Mouse (Mus musculus) spleen, adult 2 months (tissue): ENCODE measurements around the gene Clpsl2. TPM values are rescaled to one million over a fixed set of nuclear protein-coding genes. Genes with fewer than 3 reads are reported as not detected.
A peak's percentile ranks its signal among the peaks of the same experiment; 100 is the strongest.

Source experiments
- DNase-seq, 2 experiments: peaks; one replicate each; pipeline versions ENCODE4 v3.0.0 to v3.0.0-alpha.2; 2012 to 2021; ENCODE audit warnings: low spot score in 2 of 2, low read depth in 1 of 2
- H3K27ac ChIP-seq: fragments of 200-500 bp; 2 replicates; pipeline ENCODE4 v1.5.1; 2012; ENCODE audit warnings: low read length, inconsistent platforms; ENCODE audit not compliant: insufficient read depth
- H3K27me3 ChIP-seq: fragments of 200-500 bp; 2 replicates; pipeline ENCODE4 v1.6.1; 2012; ENCODE audit warnings: mild to moderate bottlenecking, moderate library complexity, low read length, inconsistent platforms; ENCODE audit not compliant: control insufficient read depth, insufficient read depth
- H3K36me3 ChIP-seq: fragments of 200-500 bp; 2 replicates; pipeline ENCODE4 v1.6.1; 2012; ENCODE audit warnings: mild to moderate bottlenecking, low read length, inconsistent platforms; ENCODE audit not compliant: control insufficient read depth, insufficient read depth
- H3K4me1 ChIP-seq: fragments of 200-500 bp; 2 replicates; pipeline ENCODE4 v1.6.1; 2011; ENCODE audit warnings: inconsistent platforms; ENCODE audit not compliant: control insufficient read depth, insufficient read depth, insufficient read length
- H3K4me3 ChIP-seq: fragments of 200-500 bp; 2 replicates; pipeline ENCODE4 v1.5.1; 2011; ENCODE audit warnings: mild to moderate bottlenecking, inconsistent platforms; ENCODE audit not compliant: insufficient read depth, insufficient read length; ENCODE audit errors: extremely low read depth
- CTCF ChIP-seq: fragments of 200-500 bp; IDR thresholded peaks from 2 replicates; pipeline ENCODE4 v1.5.1; 2011; ENCODE audit warnings: mild to moderate bottlenecking, inconsistent platforms; ENCODE audit not compliant: insufficient read depth, insufficient read length, insufficient replicate concordance; ENCODE audit errors: extremely low read depth
- POLR2A ChIP-seq: fragments of 200-500 bp; IDR thresholded peaks from 2 replicates; pipeline ENCODE4 v1.6.1; 2011; ENCODE audit warnings: low read depth, low read length, inconsistent platforms
- WGBS: fragments of 180-500 bp; shearing (Covaris S2); methylation state at CpG from one replicate; pipeline ENCODE4 v1.1.7; 2018; 5-methylcytosine and 5-hydroxymethylcytosine counted together
- polyA plus RNA-seq: library from polyadenylated mRNA; depleted of rRNA; stranded (reverse); fragments of >200 nt; gene quantifications from 2 replicates; pipeline ENCODE4 v1.2.3, GENCODE M21; 2012

Clpsl2 gene
- polyA plus RNA-seq, 1 experiment: not detected

DNA sequence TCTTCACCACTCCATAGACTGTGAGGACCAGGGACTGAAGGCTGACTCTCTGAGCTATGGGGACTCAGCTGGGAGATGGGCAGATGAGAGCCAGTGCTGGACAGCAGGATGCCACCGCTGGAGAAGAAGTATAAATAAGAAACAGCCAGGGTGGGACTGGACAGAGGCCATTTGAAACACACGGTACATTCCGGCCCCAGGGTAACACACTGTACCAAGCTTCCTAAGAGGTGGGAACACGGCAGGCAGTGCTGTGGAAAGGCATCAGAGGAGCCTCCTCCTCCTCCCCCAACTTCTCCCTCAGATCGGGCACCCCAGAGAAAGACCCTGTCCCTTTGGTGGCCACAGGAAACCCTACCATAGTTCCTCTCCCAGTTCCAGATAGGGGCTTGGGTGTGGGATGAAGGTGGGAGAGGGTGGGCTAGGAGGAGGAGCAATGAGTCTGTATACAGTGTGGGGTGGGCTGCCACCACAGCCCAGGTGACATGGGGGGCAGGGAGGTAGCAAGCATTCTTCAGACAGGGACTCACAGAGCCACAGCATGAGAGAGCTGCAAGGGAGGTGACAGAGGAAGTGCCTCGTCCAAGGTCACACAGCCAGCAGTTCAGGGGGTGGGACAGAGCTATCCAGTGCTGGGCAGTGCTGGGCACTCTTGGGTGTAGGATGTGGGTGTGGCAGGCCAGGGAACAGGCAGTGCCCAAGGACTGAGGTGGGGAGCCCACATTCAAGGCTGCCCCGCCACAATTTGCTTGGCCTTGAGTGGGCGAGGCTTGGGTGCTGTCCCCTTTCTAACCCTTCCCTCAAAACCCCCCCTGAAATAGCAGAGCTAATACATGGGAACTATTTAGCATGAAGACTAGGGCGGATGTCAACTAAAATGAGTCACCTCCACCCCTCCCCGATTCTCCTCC lies 33.5 kb upstream of the Clpsl2 start:
- Histone ChIP-seq H3K4me3 (no peak overlapping the region), H3K36me3 (no peaks in the 10 kb centered on the region), H3K27me3 (no peaks in the 10 kb centered on the region), H3K4me1 (peaks cover 59% of the 10 kb centered on the region), H3K27ac (peak overlapping the region; percentile 61)
- no peak for DNase-seq
- TF ChIP-seq POLR2A: no peak
- TF ChIP-seq CTCF: no peak
- 41% methylated on average over 10 of the region's 10 CpGs for WGBS

DNA sequence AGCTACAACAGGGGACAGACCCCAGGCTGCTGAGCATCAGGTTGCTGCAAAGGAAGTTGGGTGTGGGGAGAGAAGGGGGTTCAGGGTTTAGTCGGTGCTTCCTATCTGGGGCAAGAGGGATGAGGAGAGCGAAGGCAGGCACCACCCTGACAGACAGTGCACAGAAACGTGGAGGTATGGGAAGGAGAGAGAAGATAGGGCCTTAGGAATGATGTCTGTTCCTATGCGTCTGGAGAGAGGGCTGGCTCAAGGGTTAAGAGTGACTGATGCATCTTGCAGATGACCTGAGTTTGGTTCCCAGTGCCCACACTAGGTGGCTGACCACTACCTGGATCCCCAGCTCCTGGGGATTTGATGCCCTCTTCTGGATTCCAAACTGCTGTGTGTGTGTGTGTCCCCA lies 32.3 kb upstream of the Clpsl2 start:
- H3K4me3 ChIP-seq: peak overlapping the region; percentile 2; the same call in 1 of the 2 replicates
- H3K27ac ChIP-seq: peak overlapping the region; percentile 91
- no peaks in the 10 kb centered on the region for H3K27me3 ChIP-seq
- DNase-seq: no peak
- no peaks in the 10 kb centered on the region for H3K36me3 ChIP-seq
- WGBS: 34% methylated on average over 4 of the region's 4 CpGs
- H3K4me1 ChIP-seq: peaks cover 56% of the 10 kb centered on the region
- TF ChIP-seq CTCF: no peak
- no peak for TF ChIP-seq POLR2A

DNA sequence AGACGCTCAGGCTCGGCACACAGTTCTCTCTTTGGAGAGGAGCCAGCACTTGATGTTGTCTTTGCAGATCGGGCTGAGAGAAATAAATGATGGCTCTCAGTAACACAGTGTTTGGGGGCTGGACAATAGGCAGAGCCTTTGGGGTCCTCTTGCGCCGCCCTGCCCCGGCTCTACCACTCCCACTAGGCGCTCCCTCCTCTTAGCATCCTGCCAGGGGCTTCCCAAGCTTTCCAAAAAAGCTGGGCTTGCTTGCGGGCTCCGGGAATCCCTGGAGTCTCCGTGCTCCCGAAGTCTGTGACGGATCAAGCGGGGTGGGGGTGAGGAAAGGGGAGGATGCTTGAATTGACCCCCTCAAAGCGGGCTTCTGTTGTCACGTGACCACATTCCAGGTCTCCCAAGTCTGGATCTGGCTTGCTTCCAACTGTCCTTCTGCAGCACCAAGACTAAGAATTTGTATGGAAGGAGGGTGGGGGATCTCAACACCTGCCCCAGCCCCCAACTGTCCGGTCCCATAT lies 31.7 kb upstream of the Clpsl2 start, which contains the start of gene Fkbp5:
Gene Fkbp5 (minus strand): TSS at position 87 of the 515 bp plus-strand sequence.
- TF ChIP-seq CTCF (no peak), POLR2A (no peak)
- H3K4me1 ChIP-seq: peaks cover 56% of the 10 kb centered on the region
- peak within 1 kb of the TSS; percentile 58 for H3K4me3 ChIP-seq
- no peaks in the 10 kb centered on the region for H3K36me3 ChIP-seq
- WGBS: 29% methylated on average over 16 of the region's 16 CpGs
- no peaks in the 10 kb centered on the region for H3K27me3 ChIP-seq
- H3K27ac ChIP-seq: peak within 1 kb of the TSS; percentile 91
- DNase-seq: peak in 1 of 2 experiments; percentile 36

DNA sequence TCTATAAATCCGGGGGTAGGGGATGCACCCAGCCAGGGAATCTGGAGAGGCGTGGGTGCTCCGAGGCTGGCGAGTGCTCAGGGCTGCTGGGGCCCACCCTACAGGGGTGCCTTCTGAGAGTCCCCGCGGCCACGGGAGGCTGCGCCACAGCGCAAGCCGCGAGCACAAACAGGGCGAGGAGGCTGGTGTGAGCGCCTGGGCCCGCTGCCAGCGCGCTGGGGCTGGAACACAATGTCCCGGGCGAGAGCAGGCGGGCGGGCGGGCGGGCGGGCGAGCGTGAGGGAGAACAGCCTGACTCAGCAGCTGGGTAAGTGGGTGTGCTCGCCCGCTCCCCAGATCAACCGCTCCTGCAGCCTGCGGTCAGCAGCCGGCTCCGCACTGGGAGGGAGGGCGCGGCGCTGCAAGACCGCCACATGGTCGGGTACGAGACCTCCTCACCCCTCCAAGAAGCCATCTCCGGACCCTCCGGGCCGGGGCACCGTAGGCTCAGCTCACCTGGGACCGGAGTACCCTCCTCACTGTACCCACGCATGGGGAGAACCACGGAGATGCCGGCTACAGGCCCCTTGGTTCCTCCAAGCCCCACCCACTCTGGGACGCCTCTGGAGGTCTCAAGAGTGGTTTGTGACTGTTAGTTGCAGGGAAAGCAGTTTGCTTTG lies 31.1 kb upstream of the Clpsl2 start:
- TF ChIP-seq CTCF: no peak
- no peak; the same call in 1 of the 2 replicates for TF ChIP-seq POLR2A
- peak in 1 of 2 experiments; percentile 76 for DNase-seq
- no peaks in the 10 kb centered on the region for H3K27me3 ChIP-seq
- peaks cover 53% of the 10 kb centered on the region for H3K4me1 ChIP-seq
- no peaks in the 10 kb centered on the region for H3K36me3 ChIP-seq
- WGBS: 1% methylated on average over 46 of the region's 46 CpGs
- peak overlapping the region; percentile 91 for H3K27ac ChIP-seq
- peak overlapping the region; percentile 58 for H3K4me3 ChIP-seq

DNA sequence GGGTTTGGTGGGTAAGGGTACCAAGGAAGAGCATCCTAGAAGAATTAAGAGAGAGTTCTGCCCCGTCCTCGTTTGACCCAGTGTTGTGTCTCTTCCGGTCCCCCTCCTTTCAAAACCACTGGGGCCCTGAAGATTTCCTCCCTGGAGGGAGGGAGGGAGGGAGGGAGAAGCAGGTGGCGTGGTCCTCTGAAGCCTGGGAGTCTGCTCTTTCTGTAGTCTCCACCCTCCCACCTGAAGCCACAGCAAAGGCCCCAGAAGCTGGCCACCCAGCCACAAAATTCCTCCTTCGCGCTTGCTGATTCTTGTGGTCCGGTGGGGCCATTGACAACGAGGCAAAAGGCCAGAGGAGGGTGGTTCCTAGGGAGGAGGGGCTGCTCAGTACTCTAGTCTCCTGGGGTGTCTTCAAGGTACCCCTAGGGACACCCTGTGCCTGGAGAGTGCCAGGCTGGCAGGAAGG lies 30.6 kb upstream of the Clpsl2 start:
- peaks cover 49% of the 10 kb centered on the region for H3K4me1 ChIP-seq
- no peaks in the 10 kb centered on the region for H3K27me3 ChIP-seq
- TF ChIP-seq POLR2A (no peak; the same call in 1 of the 2 replicates), CTCF (no peak)
- DNase-seq: peak in 1 of 2 experiments; percentile 26
- 6% methylated on average over 8 of the region's 8 CpGs for WGBS
- H3K4me3 ChIP-seq: peak overlapping the region; percentile 58
- H3K36me3 ChIP-seq: no peaks in the 10 kb centered on the region
- H3K27ac ChIP-seq: peak overlapping the region; percentile 89

DNA sequence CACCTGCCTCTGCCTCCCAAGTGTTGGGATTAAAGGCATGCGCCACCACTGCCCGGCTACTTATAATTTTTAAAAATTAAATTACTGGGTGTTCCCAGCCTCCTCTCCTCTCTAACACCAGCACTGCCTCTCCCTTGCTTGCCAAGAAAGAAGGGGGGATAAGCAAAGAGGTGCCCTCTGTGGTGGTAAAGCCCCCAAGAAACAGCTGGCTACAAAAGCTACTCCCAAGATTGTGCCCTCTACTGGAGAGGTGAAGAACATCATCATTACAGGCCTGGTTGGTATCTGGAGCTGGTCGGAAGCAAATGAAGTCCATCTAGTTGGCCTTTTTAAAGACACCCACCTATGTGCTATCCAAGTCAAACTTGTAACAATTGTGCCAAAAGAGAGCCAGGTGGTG lies 29.4 kb upstream of the Clpsl2 start:
- Histone ChIP-seq H3K27me3 (no peaks in the 10 kb centered on the region), H3K4me3 (no peak overlapping the region), H3K27ac (no peak overlapping the region), H3K4me1 (peaks cover 49% of the 10 kb centered on the region), H3K36me3 (no peaks in the 10 kb centered on the region)
- DNase-seq: no peak
- WGBS: 77% methylated on average over 3 of the region's 3 CpGs
- peak; percentile 43; the same call in 1 of the 2 replicates for TF ChIP-seq CTCF
- no peak for TF ChIP-seq POLR2A
